Mouse (Mus musculus): Measurements from ENCODE around the gene Ect2.

- no peak for TF ChIP-seq POLR2A (IDR thresholded peaks at IDR 0.05; ENCODE audit: low read depth, low read length)
- no peak for TF ChIP-seq TCF12 (IDR thresholded peaks at IDR 0.05; ENCODE audit: low read depth, low read length)
- no peak for TF ChIP-seq TBP (conservative IDR thresholded peaks at IDR 0.05; ENCODE audit: low read depth, low read length)
These were observed 46.5 kb downstream of the Ect2 start for GRCm38 (mm10) chr3:27107142-27107541.

Data from CH12.LX (cell line).